Mouse (Mus musculus): Measurements from ENCODE around the gene Inpp4b. TPM values are rescaled to one million over a fixed set of nuclear protein-coding genes. Genes with fewer than 3 reads are reported as not detected.

Inpp4b gene
- polyA plus RNA-seq, 1 experiment, result 22.6 TPM

- DNase-seq, result no peak
- WGBS, result 75% methylated on average over 2 of the region's 2 CpGs
- Histone ChIP-seq H3K4me3 (ENCODE audit: control insufficient read depth, insufficient read depth, low read length) (no peak overlapping the region), H3K27me3 (ENCODE audit: control insufficient read depth, insufficient read depth, low read length) (no peaks in the 10 kb centered on the region), H3K4me1 (replicated peaks; ENCODE audit: control insufficient read depth, insufficient read depth, low read length) (no peaks in the 10 kb centered on the region), H3K36me3 (ENCODE audit: control insufficient read depth, insufficient read depth, low read length) (no peaks in the 10 kb centered on the region), H3K27ac (ENCODE audit: control insufficient read depth, insufficient read depth, low read length) (no peak overlapping the region)
- TF ChIP-seq POLR2A (IDR thresholded peaks at IDR 0.05; ENCODE audit: control insufficient read depth, extremely low read depth, insufficient read depth, low read length, poor library complexity), result no peak
- no peak for TF ChIP-seq CTCF (IDR thresholded peaks at IDR 0.05; ENCODE audit: borderline replicate concordance, control insufficient read depth, extremely low read depth, insufficient read depth, low read length, poor library complexity)
Observed at GRCm38 (mm10) chr8:81502982-81503381, 160.6 kb downstream of the Inpp4b start.

- no peak for DNase-seq
- Histone ChIP-seq H3K4me3 (ENCODE audit: control insufficient read depth, insufficient read depth, low read length) (no peak overlapping the region), H3K4me1 (replicated peaks; ENCODE audit: control insufficient read depth, insufficient read depth, low read length) (no peaks in the 10 kb centered on the region), H3K36me3 (ENCODE audit: control insufficient read depth, insufficient read depth, low read length) (no peaks in the 10 kb centered on the region), H3K27ac (ENCODE audit: control insufficient read depth, insufficient read depth, low read length) (no peak overlapping the region), H3K27me3 (ENCODE audit: control insufficient read depth, insufficient read depth, low read length) (no peaks in the 10 kb centered on the region)
- TF ChIP-seq POLR2A (IDR thresholded peaks at IDR 0.05; ENCODE audit: control insufficient read depth, extremely low read depth, insufficient read depth, low read length, poor library complexity) (no peak), CTCF (IDR thresholded peaks at IDR 0.05; ENCODE audit: borderline replicate concordance, control insufficient read depth, extremely low read depth, insufficient read depth, low read length, poor library complexity) (no peak)
Observed at GRCm38 (mm10) chr8:81512826-81513225, 170.5 kb downstream of the Inpp4b start.

- Histone ChIP-seq H3K27ac (ENCODE audit: control insufficient read depth, insufficient read depth, low read length) (no peak overlapping the region), H3K4me3 (ENCODE audit: control insufficient read depth, insufficient read depth, low read length) (no peak overlapping the region), H3K27me3 (ENCODE audit: control insufficient read depth, insufficient read depth, low read length) (no peaks in the 10 kb centered on the region), H3K4me1 (replicated peaks; ENCODE audit: control insufficient read depth, insufficient read depth, low read length) (no peaks in the 10 kb centered on the region), H3K36me3 (ENCODE audit: control insufficient read depth, insufficient read depth, low read length) (no peaks in the 10 kb centered on the region)
- no peak for DNase-seq
- TF ChIP-seq CTCF (IDR thresholded peaks at IDR 0.05; ENCODE audit: borderline replicate concordance, control insufficient read depth, extremely low read depth, insufficient read depth, low read length, poor library complexity) (no peak), POLR2A (IDR thresholded peaks at IDR 0.05; ENCODE audit: control insufficient read depth, extremely low read depth, insufficient read depth, low read length, poor library complexity) (no peak)
Observed at GRCm38 (mm10) chr8:81514425-81514824, 172.1 kb downstream of the Inpp4b start.

- Histone ChIP-seq H3K27me3 (ENCODE audit: control insufficient read depth, insufficient read depth, low read length) (no peaks in the 10 kb centered on the region), H3K4me3 (ENCODE audit: control insufficient read depth, insufficient read depth, low read length) (no peak overlapping the region), H3K27ac (ENCODE audit: control insufficient read depth, insufficient read depth, low read length) (no peak overlapping the region), H3K36me3 (ENCODE audit: control insufficient read depth, insufficient read depth, low read length) (no peaks in the 10 kb centered on the region), H3K4me1 (replicated peaks; ENCODE audit: control insufficient read depth, insufficient read depth, low read length) (no peaks in the 10 kb centered on the region)
- 97% methylated on average over 2 of the region's 2 CpGs for WGBS
- DNase-seq, result no peak
- TF ChIP-seq CTCF (IDR thresholded peaks at IDR 0.05; ENCODE audit: borderline replicate concordance, control insufficient read depth, extremely low read depth, insufficient read depth, low read length, poor library complexity) (no peak), POLR2A (IDR thresholded peaks at IDR 0.05; ENCODE audit: control insufficient read depth, extremely low read depth, insufficient read depth, low read length, poor library complexity) (no peak)
Observed at GRCm38 (mm10) chr8:81522085-81522484, 179.7 kb downstream of the Inpp4b start.

GRCm38 (mm10) chr8:81524561-81524960 is 182.2 kb downstream of the Inpp4b start:
- WGBS, result 81% methylated on average over 2 of the region's 2 CpGs
- H3K4me1 ChIP-seq (replicated peaks; ENCODE audit: control insufficient read depth, insufficient read depth, low read length), result no peaks in the 10 kb centered on the region
- no peaks in the 10 kb centered on the region for H3K36me3 ChIP-seq (ENCODE audit: control insufficient read depth, insufficient read depth, low read length)
- no peak for DNase-seq
- H3K27ac ChIP-seq (ENCODE audit: control insufficient read depth, insufficient read depth, low read length), result no peak overlapping the region
- no peaks in the 10 kb centered on the region for H3K27me3 ChIP-seq (ENCODE audit: control insufficient read depth, insufficient read depth, low read length)
- TF ChIP-seq CTCF (IDR thresholded peaks at IDR 0.05; ENCODE audit: borderline replicate concordance, control insufficient read depth, extremely low read depth, insufficient read depth, low read length, poor library complexity), result no peak
- TF ChIP-seq POLR2A (IDR thresholded peaks at IDR 0.05; ENCODE audit: control insufficient read depth, extremely low read depth, insufficient read depth, low read length, poor library complexity), result no peak
- no peak overlapping the region for H3K4me3 ChIP-seq (ENCODE audit: control insufficient read depth, insufficient read depth, low read length)

- no peak for TF ChIP-seq POLR2A (IDR thresholded peaks at IDR 0.05; ENCODE audit: control insufficient read depth, extremely low read depth, insufficient read depth, low read length, poor library complexity)
- TF ChIP-seq CTCF (IDR thresholded peaks at IDR 0.05; ENCODE audit: borderline replicate concordance, control insufficient read depth, extremely low read depth, insufficient read depth, low read length, poor library complexity), result no peak
- H3K36me3 ChIP-seq (ENCODE audit: control insufficient read depth, insufficient read depth, low read length), result no peaks in the 10 kb centered on the region
- 94% methylated on average over 4 of the region's 4 CpGs for WGBS
Observed at GRCm38 (mm10) chr8:81527661-81528060, 185.3 kb downstream of the Inpp4b start.

GRCm38 (mm10) chr8:81538310-81538709 is 196.0 kb downstream of the Inpp4b start:
- no peak for DNase-seq
- TF ChIP-seq CTCF (IDR thresholded peaks at IDR 0.05; ENCODE audit: borderline replicate concordance, control insufficient read depth, extremely low read depth, insufficient read depth, low read length, poor library complexity) (no peak), POLR2A (IDR thresholded peaks at IDR 0.05; ENCODE audit: control insufficient read depth, extremely low read depth, insufficient read depth, low read length, poor library complexity) (no peak)
- WGBS, result 98% methylated on average over 3 of the region's 3 CpGs

More at GRCm38 (mm10) chr8:81527661-81528060, 185.3 kb downstream of the Inpp4b start:
- Histone ChIP-seq H3K4me3 (ENCODE audit: control insufficient read depth, insufficient read depth, low read length) (no peak overlapping the region), H3K4me1 (replicated peaks; ENCODE audit: control insufficient read depth, insufficient read depth, low read length) (no peaks in the 10 kb centered on the region), H3K27me3 (ENCODE audit: control insufficient read depth, insufficient read depth, low read length) (no peaks in the 10 kb centered on the region), H3K27ac (ENCODE audit: control insufficient read depth, insufficient read depth, low read length) (no peak overlapping the region)
- no peak for DNase-seq

More at GRCm38 (mm10) chr8:81538310-81538709, 196.0 kb downstream of the Inpp4b start:
- H3K4me3 ChIP-seq (ENCODE audit: control insufficient read depth, insufficient read depth, low read length), result no peak overlapping the region
- H3K27me3 ChIP-seq (ENCODE audit: control insufficient read depth, insufficient read depth, low read length), result no peaks in the 10 kb centered on the region
- no peaks in the 10 kb centered on the region for H3K36me3 ChIP-seq (ENCODE audit: control insufficient read depth, insufficient read depth, low read length)
- no peak overlapping the region for H3K27ac ChIP-seq (ENCODE audit: control insufficient read depth, insufficient read depth, low read length)
- H3K4me1 ChIP-seq (replicated peaks; ENCODE audit: control insufficient read depth, insufficient read depth, low read length), result no peaks in the 10 kb centered on the region
